Mouse (Mus musculus) neural tube, embryonic 10.5 days (tissue): ENCODE data around the gene Klrc3.
"Not testable (repeated sequence)": the region's sequence is repeated elsewhere in the genome, so short reads cannot be mapped to it uniquely, and the experiment has no call there.

Source experiments
- DNase-seq: peaks from one replicate; pipeline ENCODE4 v3.0.0-alpha.2; 2017; ENCODE audit warnings: low spot score; ENCODE audit errors: extremely low spot score

Klrc3 gene

GRCm38 (mm10) chr6:129643237-129643636 is at the start of gene Klrc3:
Gene Klrc3 (minus strand): TSS chr6:129643337.
- not testable (repeated sequence) for DNase-seq

GRCm38 (mm10) chr6:129691436-129691835 is 48.3 kb upstream of the Klrc3 start:
- DNase-seq: not testable (repeated sequence)

DNA sequence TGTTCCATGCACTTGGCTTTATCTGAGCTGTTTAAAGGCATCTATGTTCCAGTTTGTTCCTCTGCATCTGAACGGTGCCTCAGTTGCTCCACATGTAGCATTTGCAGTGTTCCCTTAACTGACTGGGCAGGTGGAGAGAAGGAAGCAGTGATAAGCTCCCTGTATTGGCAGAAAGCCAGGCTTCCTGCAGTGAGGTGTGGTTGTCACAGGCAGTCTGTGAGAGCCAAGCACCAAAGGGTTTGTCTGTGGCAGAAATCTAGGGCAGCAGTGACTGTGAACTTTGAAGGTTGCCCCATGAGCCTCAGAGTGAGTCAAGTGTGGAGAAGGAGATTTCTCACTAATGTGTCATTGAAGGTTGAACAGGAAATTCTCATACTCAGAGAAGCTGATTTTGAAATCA is 37.2 kb upstream of the Klrc3 start:
- DNase-seq: no peak

DNA sequence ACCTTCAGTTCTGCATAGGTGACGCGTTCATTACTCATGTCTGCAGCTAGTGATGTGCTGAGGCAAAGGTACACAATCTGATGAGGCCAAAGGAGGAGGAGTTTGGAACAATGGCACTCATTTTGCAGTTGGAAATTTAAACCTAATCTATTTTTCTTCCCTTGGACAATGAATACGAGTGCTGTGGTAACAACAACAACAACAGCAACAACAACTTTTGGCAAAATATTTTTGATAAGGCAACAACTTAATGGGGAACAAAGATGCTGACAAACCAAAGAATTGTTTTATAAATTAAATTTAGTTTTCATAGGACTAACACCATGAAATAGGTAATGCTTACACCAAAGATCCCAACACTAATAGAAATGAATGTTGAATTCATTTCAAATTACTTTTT is 35.7 kb upstream of the Klrc3 start, which contains the start of gene Klrc1:
TSS of gene Klrc1 (minus strand) at position 101 of the 400 bp plus-strand sequence.
- DNase-seq: no peak

GRCm38 (mm10) chr6:129661301-129661700 is 18.2 kb upstream of the Klrc3 start:
- DNase-seq: not testable (repeated sequence)

DNA sequence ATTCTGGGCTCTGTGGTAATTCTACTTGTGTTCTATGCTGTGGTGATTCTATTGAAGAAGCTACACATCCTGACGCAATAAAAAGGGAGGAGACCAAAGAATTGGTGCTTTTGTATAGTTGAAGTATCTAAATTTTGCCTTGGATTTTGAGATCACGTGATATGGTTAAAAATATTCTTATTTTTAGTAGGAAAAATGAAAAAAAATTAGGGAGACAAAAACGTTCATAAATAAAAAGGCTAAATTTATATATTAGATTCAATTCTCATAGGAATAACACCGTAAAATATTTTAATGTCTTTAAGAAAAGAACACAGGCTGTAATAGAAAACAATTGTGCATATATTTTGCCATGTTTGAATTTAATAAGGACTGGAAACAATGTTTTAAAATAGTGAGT is 17.5 kb upstream of the Klrc3 start, which contains the start of gene Klrc2:
TSS of gene Klrc2 (minus strand) at position 101 of the 400 bp plus-strand sequence.
- not testable (repeated sequence) for DNase-seq

- not testable (repeated sequence) for DNase-seq
Observed at GRCm38 (mm10) chr6:129644054-129644453, 917 bp upstream of the Klrc3 start.

DNA sequence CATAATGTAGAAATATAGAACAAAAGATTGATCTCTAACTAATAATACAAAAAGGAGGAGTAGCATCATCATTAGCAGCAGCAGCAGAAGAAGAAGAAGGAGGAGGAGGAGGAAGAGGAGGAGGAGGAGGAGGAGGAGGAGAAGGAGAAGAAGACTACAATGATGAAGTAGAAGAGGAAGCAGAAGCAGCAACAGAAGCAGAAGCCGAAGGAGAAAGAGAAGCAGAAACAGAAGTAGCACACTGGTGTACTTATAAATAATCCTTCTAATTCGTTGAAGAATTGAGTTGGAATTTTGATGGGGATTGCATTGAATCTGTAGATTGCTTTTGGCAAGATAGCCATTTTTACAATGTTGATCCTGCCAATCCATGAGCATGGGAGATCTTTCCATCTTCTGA is 12.1 kb downstream of the Klrc3 start:
- not testable (repeated sequence) for DNase-seq

DNA sequence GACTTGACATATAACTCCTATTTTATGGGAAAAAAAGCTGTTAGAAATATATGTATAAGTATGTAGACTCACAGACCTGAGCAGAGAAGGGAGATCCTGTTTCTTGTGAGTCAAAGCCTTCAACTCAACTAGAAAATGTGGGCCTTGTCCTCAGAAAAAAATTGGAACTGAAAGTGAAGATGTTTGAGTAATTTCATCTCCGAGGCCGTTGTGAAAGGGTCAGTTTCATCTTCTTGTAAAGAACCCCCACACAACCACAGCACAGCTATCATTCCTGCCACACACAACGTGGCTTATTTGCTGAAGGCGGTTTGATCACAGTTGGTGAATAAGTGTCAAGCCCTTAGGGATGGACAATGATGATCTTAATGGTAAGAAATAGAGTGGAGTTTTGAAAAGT is 19.4 kb downstream of the Klrc3 start, which contains the start of gene Klrk1:
TSS of gene Klrk1 (minus strand) at position 130 of the 400 bp plus-strand sequence.
- DNase-seq: no peak

- no peak for DNase-seq
Observed at GRCm38 (mm10) chr6:129608372-129608771, 34.8 kb downstream of the Klrc3 start.

DNA sequence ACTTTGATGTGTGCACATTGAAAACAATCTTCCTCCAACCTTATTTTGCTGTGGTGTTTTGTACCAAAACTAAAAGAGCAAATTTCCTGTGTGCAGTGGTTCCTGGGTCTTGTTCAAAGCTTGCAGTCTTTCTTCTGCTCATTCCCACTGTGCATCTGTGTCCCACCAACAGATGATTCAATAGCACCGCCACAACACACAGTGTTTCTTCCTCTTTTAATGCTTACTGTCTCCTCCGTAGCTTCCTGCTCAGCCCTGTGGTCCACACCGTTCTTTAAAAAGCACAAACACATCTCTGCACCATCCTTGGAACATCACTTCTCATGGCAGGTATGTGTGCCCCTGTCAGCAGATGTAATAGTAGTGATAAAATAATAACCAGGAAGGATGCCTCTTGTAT is 51.6 kb downstream of the Klrc3 start, which contains the start of gene Klrd1:
TSS of gene Klrd1 (plus strand) at position 275 of the 400 bp plus-strand sequence.
- DNase-seq: no peak
